Mouse (Mus musculus) layer of hippocampus, postnatal 36 days (tissue): ENCODE measurements at regions not wholly inside any gene's neighbourhood (a gene's known extent, or its start where the extent isn't known, plus 50 kb on each side); places are given as distances from the start of the nearest gene placed in this dataset.

Experiments
- DNase-seq, 2 experiments: peaks; one replicate each; pipeline ENCODE4 v3.0.0; 2022

DNA sequence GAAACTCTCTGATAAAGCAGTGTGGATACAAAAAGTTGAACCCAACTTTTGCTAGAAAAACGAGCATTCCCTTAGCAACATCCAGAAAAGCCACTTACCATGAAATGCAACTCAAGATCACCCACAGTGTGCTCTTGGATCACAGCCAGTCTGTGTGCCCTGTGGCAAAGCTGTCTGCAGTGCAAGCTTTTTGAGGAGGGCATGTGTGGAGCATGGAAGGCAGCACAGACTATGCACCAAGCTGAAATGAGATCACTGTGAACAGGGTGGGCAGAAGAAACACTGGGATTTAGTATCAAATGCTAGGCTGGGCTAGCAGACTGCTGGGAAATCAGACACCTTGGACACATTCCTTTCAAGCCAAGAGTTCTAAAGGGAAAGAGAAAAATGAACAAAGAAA is 162.4 kb downstream of the Sim1 start:
- no peak for DNase-seq

DNA sequence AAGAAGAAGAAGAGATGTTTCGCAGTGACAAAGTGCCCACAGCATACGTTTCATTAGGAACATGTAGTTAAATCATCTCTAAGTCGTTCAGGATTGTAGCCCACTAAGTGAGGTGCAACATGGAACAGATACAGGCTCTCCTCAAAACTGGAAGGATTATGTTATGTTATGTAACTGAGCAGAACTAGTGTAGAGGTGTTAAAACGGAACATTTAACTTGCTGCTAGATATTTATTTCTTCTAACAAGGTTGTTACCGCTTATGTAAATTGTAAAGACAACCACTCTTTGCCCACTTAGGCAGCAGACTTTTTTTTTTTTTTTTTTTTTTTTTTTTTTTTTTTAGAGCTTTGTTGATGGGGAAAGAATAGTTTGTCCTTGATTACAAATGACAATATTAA is 163.8 kb downstream of the Sim1 start:
- no peak for DNase-seq

DNA sequence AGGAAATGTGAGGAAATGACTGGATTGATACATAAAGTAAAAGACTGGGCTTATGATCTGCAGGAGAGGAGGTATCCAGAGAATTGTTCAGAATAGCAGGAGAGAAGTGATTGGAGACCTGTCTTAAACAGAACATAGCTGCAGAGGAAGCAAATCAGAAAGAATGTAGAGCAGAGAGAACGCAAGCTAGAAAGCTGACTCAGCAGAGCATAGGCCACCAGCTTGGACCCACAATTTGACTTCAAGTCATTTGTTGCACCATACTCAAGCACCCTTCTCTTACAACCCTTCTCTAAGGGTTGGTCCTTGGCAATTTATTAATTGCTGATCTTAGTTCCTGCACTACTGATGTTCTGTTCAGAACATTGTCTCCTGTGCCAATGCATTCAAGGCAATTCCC is 207.0 kb downstream of the Sim1 start:
- no peak for DNase-seq

DNA sequence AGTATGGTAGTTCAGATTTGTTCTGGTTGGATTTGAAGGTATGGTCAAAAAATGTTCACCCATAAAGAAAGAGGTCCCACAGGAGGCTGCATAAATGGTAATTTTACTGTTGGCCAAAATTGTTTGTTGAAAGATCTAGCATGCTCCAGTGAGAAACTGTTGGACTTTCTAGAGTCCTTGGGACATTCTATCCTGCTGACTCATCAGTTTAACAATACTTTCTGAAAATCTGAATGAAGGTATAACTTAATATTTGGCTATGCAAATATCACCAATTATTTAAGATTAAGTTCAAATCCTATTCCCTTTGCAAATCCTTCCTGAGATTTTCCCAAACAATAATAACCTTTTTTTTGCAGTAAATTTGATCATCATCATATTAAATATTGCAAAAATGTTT is 257.3 kb downstream of the Sim1 start:
- no peak for DNase-seq

DNA sequence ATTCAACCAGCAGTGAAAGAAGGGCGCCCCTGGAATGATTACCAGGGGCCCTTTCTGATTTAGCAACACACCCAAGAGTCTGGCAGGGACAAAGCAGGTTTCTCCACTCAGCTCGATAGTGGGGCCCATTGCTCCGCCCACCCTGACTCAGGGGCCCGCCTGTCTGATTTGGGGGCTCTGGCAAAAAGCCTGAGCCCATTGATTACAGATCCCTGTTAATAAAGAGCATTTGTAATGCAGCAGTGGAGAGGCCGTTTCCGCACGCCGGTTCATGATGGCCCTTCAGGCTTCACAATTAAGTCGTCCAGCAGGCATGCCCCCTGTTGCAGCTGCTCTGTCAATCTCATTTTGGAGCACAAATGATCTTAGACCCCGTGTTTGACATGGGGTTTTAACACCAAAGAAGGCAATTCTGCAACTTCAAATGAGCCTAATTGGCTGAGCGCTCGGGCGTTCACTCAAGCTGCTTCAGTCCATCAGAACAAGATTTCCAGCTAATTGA is 259.0 kb downstream of the Sim1 start:
- DNase-seq: peak in 1 of 2 experiments; percentile 2

DNA sequence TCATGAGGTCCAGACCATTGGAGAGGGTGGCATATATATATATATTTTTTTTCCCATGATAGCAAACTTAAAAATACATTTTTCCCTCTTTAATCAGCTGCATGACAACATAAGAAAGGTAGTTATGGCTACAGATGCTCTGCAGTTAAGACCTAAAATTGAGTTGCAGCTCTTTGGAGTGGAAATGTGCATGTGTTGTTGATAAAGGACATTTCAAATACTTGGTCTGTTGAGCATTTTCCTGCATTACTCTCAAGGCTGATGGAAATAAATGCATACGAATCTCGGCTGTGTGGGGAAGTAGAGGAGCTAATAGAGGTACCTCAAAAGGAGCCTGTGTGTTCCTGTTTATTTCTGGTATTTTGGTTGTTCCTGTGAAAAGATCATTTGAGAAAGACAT is 259.5 kb downstream of the Sim1 start:
- DNase-seq: no peak

DNA sequence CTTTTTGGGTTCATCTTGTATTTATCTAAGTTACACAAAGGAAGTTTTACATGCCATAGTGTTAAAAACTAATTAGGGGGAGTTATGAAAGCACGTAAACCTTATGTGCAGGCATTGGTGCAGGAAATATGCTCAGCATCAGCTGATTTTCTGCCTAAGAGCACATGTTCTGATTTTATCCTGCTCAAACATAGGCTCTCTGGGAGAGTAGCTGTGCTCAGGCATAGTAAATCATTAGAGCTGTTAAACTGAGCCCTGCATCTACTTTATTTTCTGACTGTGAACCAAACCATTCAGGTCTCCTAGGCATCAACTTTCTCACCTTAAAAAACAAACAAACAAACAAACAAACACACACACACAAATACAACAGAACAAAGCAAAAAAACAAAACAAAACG is 260.2 kb downstream of the Sim1 start:
- no peak for DNase-seq

DNA sequence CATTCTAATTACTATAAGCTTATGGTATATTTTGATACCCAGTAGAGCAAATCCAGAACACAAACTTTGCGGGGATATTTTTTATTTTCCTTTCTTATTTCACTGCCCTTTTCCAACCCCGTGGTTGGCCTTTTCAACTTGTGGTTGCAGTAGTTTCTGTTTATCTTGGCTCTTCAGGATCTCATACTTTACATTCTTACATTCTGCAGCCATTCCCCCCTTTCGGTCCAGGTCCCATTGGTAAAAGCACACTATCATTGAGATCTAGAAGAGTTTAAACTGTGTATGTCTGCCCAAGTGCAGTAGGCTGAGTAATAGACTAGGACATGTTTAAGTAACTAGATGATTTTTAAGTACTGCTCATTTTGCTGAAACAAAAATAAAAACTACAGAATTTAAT is 279.1 kb downstream of the Sim1 start:
- DNase-seq: no peak

DNA sequence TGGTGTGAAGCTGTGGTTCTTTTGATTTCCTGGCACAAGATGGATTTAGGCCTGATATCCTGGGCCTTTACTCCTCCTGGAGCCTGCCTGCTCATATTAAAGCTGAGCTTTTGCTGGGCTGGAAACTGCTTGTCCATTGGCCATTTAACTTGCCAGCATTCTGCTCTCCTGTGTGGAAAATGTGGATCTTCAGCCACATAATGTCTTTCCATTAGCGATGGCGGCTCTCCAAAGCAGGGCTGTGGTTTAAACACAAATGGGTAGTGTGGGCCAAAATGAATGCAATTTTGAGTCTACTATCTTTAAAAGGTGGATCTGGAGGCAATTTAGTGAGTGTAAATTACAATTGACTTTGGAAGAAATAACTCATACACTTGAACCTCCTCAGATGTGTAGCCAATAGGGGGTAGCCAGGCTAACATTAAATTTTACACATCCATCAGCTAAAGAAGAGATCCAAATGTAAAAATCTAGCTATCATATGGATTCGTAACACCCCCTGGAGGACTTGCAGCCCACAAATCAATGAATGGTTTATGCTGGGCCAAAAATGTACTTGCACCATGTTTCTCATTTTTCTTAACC is 281.5 kb downstream of the Sim1 start:
- DNase-seq: no peak

DNA sequence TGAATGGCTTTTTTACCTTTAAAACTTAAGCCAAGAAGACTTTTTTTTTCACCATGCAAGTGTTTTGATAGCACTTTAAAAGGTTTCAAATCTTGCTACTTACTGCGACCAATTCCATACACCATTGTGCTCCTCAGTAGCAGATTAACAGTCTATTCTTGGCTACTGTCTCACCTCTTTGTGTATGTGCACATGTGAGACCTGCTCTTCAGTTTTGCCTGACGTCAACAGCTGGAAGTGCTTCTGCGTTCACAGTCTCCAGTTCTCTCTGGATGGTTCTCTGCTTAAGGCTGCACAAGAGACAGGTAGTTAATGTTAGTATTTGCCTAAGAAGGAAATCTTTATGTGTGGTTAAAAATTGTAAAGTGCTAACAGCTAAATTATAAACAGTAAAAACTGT is 282.1 kb downstream of the Sim1 start:
- no peak for DNase-seq

DNA sequence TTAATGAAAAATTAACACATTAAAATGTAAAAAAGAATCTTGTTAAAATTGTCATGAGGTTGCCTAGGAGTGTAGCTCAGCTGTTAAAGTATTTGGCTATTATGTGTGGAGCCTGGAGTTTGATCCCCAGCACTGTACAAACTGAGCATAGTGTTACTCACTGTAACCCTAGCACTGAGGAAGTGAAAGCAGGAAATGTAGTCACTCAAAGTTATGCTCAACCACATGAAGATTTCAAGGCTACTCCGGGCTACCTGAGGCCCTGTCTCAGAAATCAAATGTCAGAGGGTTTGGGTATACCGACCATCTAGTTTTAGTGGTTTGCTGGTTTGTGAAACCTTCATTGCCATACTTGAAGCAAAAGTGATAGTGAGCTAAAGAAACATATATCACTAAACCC is 287.2 kb downstream of the Sim1 start:
- DNase-seq: no peak

DNA sequence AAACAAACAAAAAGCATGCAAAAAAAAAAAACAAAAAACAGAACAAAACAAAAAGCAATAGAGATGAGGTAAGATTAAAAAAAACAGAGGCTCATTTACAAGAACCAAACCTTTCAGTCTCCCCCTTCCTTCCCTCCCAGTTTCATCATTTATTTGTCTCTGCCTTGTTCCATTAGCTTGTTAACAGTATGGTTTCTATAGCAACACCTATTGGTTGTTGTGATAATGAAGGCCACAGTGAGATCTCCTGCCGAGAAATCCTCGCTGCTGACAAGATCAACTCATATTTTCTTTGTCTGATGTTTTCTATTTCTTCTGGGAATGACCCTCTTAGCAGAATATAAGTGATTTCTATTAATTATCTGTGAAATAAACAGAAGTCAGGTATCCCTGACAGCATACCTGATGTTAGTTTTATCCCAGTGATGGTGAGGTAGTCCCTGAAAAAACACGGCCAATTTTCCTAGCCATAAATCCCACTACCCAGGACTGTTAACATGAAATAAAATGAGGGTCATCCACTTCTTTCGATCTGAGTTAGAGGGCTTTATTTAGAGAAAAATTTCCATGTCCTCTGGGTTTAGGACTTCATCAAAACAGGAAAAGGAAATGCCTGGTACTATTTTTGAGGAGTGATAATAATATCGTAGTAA is 288.9 kb upstream of the Gm49339 start:
- DNase-seq: no peak

DNA sequence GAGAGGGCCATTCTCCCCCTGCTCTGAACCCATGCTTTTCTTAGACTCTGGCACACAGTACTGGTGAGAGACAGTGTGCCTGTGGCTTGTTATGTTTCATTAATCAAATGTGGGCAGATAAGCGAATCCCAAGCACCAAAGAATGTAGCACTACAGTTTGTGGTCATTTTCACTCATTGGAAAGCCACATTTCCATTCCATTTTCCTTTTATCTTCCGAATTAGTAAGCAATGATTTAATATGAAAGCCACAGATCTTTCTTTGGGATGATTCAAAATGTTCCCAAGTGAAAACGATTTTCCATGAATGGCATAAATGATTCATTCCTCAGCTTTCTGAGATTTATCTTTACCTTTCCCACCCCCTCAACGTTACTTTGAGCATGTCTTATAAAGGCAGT is 260.9 kb upstream of the Gm49339 start:
- no peak for DNase-seq

DNA sequence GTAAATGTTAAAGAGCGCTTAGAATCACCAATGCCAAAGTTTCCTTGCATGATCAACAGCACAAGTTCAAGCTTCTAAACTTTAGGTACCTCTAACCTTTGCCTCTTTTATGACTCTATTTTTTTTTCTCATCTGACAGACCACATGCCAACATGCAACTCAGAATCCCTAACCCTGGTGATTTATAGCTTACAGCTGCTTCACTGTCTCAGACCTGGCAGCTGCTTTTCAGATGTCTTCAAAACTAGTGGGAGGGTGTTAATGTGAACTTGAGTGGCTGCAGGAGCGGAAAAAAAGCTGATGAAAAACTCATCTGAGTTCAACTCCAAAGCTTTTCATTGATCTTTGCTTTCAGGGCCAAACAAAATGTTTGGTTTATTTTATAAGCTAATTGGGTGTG is 246.8 kb upstream of the Gm49339 start:
- DNase-seq: no peak

DNA sequence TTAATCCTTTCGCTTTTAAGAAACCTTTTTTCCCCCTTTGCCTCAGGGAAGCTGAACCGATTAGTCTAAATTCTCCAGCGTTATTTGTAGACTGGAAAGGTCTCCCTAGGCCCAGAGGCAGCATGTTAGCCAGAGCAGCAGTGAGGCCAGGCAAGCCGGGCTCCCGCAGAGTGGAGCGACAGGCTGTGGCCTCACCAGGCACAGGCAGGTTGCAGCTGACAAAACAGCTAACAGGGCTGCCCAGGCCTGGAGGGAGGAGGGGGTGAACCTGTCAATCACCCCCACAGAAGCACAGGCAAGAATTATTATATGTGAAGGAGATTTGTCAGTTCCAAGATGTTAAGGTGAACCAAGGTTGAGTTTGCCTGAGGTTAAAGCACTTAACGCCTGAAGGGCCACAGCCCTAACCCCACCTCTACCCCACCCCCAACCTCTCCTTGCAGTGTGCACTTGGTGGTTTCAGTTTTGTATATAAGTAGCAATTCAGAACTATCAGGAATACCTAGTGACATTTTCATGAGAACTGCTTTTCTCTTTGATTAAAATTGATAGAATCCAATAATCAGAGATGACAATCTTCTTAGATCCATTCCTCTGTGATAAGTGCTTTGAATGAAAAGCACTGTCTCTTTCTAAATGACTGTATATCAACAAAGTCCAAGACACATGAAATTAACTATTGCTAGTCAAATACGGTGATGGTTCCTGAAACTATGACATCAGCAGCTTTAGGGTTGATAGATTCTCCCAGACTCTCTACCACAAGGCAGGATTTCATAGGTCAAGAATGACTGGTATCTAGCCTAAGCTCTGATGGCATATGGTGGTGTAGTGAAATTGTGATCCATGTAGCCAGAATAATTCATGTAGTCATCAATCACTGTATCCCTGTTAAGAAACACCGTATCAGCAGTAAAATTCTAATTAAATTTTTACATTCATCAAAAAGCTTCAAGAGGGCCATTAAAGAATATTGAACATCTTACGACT is 244.5 kb upstream of the Gm49339 start:
- no peak for DNase-seq

DNA sequence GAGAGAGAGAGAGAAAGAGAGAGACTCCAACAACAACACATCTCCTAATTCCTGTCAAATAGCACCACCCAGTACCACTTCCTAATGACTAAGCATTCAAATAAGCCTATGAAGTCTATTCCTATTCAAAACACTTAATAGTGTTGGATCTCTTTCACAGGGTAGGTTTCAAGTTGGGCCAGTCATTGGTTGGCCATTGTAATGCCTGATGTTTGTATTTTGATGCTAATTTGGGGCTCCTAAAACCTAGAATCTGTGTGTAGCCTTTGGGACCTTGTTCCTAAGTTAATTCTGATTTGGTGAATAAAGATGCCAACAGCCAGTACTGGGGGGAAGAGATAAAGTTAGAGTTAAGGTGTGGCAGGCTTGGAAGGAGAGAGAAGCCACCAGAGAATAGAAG is 242.3 kb upstream of the Gm49339 start:
- no peak for DNase-seq

DNA sequence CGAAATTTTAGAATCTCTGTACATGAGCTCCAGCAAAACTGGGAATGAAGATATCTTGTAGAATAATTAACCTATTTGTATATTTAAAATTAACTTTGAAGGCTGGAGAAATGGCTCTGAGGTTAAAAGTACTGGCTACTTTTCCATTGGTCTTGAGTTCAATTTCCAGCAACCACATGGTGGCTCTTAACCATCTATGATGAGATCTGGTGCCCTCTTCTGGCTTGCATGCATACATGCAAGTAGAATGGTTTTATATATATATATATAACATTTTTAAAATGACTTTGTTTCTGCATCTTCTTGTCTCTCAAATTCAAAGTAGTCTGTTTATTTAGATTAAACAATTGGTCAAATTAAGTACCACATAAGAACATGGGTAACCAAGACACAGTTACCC is 227.0 kb upstream of the Gm49339 start:
- no peak for DNase-seq

DNA sequence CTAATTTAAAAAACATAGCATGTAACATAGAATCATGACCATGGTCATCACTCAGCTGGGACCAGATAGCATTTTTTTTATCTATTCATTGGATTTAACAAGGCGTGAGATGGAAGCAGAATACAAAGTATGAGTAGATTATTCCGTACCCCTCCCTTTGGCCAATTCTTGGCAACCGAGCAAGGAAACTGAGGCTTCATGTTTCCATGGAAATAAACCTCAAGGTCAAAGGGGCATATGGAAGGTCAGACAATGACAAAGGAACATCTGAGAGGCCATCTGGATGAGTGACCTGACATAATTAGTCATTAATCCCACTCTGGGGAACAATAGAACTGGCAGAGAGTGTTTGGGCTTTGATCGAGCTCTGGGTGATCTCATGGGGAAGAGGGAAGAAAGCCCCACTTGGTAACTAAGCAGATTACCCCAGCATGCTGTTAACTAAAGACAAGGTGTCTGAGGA is 222.8 kb upstream of the Gm49339 start:
- no peak for DNase-seq

DNA sequence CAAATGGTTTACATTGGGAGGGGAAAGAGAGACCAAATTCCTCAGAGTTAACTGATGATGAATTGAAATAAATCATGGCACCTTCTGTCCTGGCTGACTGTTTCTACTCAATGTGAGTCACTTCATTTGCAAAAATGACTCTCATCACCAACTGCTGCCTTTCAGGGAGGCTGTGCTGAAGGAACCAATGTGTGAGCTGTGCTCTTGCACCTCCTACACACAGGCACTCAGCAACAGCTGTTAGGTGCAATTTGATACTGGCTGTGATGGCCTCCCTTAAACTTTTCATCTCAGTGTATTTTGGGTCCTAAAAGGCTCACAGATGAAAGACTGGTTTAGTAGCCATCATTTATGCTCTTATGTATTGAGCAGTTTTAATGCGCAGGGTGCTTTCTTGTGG is 209.0 kb upstream of the Gm49339 start:
- DNase-seq: peak; percentile 36 to 44

DNA sequence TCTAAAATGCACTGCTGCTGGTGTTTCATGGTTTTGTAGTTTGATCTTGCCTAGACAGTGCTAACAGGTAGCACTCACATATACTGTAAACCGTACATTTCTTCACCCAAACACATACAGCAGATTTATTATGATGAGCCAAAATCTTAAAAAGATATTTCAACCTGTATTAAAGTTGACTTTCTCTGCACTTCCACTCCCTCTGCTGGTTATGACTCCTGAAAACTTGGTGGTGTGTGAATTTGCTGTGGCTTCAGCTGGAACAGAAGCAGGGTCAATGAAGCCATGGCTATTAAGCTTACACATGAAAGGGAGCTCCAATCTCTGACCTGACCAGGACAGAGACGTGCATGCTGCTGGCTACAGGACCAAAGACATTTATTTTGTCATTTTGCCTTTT is 202.2 kb upstream of the Gm49339 start:
- DNase-seq: no peak

DNA sequence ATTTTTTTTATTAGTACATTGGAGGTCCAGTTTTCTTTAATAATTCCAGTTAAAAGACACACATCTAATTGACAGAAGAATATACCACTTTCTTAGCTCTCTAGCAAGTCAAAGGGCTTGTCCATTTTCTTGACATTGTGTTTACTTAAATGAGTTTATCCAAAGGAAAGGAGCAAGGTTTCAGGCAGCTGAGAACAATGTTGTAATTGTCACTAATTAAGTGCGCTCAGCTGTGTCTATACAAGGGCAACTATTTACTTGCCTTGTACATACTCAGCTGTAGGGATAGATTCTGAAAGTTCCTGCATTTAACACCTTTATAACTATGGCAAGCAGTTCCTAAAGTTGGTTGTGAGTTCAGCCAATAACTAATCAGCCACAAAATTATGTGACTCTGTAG is 198.0 kb upstream of the Gm49339 start:
- no peak for DNase-seq

DNA sequence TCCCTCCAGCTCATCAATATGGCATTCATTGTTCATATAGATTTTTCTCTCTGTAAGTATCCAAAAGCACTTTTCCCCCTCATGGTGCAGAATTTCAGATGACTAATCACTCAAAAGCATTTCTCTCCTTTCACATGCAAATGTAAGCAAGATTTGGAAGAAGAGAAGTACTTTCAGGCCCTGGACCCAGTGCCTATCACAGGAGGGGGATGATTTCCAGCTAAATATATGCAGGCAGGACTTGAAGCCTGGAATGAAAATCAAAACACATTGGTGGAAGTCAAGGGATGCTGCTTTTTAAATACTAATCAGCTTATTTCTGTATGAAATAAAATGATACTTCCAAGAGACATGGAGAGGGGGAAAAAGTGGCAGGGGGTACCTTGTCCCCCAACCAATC is 195.9 kb upstream of the Gm49339 start:
- DNase-seq: no peak

DNA sequence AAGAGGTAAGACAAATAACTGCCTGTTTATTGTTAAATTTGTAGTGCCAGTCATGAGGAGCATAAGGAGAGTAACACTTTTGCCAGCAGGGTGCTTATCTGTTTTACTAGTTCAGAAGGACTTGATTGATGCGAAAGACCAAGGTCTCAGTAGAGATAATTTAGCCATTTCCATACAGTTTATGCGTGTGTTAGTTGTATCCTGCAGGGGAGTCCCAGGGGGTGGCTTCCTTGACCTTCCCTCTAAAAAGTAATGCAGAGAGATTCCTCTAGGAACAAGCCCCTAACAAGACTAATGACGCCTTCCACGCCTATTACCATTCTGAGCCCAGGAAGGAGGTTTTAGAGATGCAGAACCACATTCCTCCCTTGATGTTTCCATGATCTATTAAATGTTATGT is 192.6 kb upstream of the Gm49339 start:
- DNase-seq: no peak
